Mouse (Mus musculus) MEL (cell line): ENCODE data around the gene Arhgdib.

Source experiments
- BHLHE40 ChIP-seq: IDR thresholded peaks from 2 replicates; pipeline ENCODE4 v1.6.1; 2012; ENCODE audit warnings: low read depth, mild to moderate bottlenecking, inconsistent platforms, low read length, improper control_type of control experiment, borderline replicate concordance
- CTCF ChIP-seq, 3 experiments: IDR thresholded peaks in 2 of 3; conservative IDR thresholded peaks in 1 of 3; 2 replicates each; pipeline ENCODE4 v1.5.1; 2011 to 2012; ENCODE audit warnings: low read length in 3 of 3, low read depth in 2 of 3, mild to moderate bottlenecking in 2 of 3, improper control_type of control experiment in 1 of 3, inconsistent platforms in 1 of 3, mixed read lengths in 1 of 3, moderate library complexity in 1 of 3; ENCODE audit not compliant: control insufficient read depth in 1 of 3, insufficient read depth in 1 of 3, poor library complexity in 1 of 3, severe bottlenecking in 1 of 3
- EP300 ChIP-seq, 2 experiments: IDR thresholded peaks; 2 replicates each; pipeline ENCODE4 v1.6.1; 2011; ENCODE audit warnings: improper control_type of control experiment in 2 of 2, low read length in 2 of 2, low read depth in 1 of 2, mild to moderate bottlenecking in 1 of 2
- ETS1 ChIP-seq: IDR thresholded peaks from 2 replicates; pipeline ENCODE4 v1.6.1; 2012; ENCODE audit warnings: low read depth, mild to moderate bottlenecking, inconsistent platforms, low read length, improper control_type of control experiment, moderate library complexity
- GATA1 ChIP-seq: IDR thresholded peaks from 2 replicates; pipeline ENCODE4 v1.6.1; 2011; ENCODE audit warnings: low read depth, low read length, improper control_type of control experiment
- KAT2A ChIP-seq: conservative IDR thresholded peaks from 2 replicates; pipeline ENCODE4 v1.6.1; 2012; ENCODE audit warnings: low read depth, low read length, improper control_type of control experiment, inconsistent platforms
- MYC ChIP-seq: IDR thresholded peaks from 2 replicates; pipeline ENCODE4 v1.6.1; 2011; ENCODE audit warnings: low read depth, mild to moderate bottlenecking, low read length, improper control_type of control experiment, moderate library complexity
- NELFE ChIP-seq: IDR thresholded peaks from 2 replicates; pipeline ENCODE4 v1.6.1; 2011; ENCODE audit warnings: low read depth, low read length, improper control_type of control experiment
- NRF1 ChIP-seq: IDR thresholded peaks from 2 replicates; pipeline ENCODE4 v1.6.1; 2014; ENCODE audit warnings: low read depth, mild to moderate bottlenecking, inconsistent platforms, low read length, improper control_type of control experiment, moderate library complexity; ENCODE audit not compliant: poor library complexity, insufficient read depth, severe bottlenecking
- POLR2A ChIP-seq, 2 experiments: IDR thresholded peaks; 2 replicates each; pipeline ENCODE4 v1.6.1; 2011 to 2012; ENCODE audit warnings: low read length in 2 of 2, mild to moderate bottlenecking in 2 of 2, control low read depth in 1 of 2, improper control_type of control experiment in 1 of 2, low read depth in 1 of 2, moderate library complexity in 1 of 2; ENCODE audit not compliant: control insufficient read depth in 1 of 2, insufficient read depth in 1 of 2, poor library complexity in 1 of 2
- POLR2AphosphoS2 ChIP-seq: IDR thresholded peaks from 2 replicates; pipeline ENCODE4 v1.6.1; 2011; ENCODE audit warnings: low read length, improper control_type of control experiment
- TAL1 ChIP-seq: IDR thresholded peaks from 2 replicates; pipeline ENCODE4 v1.6.1; 2012; ENCODE audit warnings: mild to moderate bottlenecking, inconsistent platforms, low read length, moderate library complexity, mixed read lengths
- USF1 ChIP-seq: IDR thresholded peaks from 2 replicates; pipeline ENCODE4 v1.6.1; 2014; ENCODE audit warnings: low read depth, mild to moderate bottlenecking, inconsistent platforms, low read length, improper control_type of control experiment, moderate library complexity

DNA sequence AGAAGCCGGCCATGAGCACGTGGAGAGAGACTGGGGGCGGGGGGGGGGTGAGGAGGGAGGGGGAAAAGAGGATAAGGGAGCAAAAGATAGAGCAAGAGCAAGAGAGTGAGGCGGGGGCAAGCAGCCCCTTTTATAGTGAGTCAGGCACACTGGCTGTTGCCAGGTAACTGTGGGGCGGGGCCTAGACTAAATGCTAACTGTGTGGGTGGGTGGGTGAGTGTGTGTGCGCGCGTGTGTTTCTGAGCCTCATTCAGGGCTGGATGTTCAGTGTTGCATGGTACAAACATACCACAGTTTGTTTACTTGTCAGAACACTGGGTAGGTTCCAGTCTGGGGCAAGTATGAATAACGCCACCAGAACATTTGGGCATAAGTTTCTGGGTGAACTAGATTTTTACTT is 5.2 kb upstream of the Arhgdib start:
- TF ChIP-seq POLR2AphosphoS2 (no peak), KAT2A (no peak), ETS1 (no peak), CTCF (IDR thresholded peaks at IDR 0.05 in 2 of 3, conservative IDR thresholded peaks at IDR 0.05 in 1 of 3; ENCODE audit: control insufficient read depth in 1 of 3, insufficient read depth in 1 of 3, low read depth in 2 of 3, low read length in 3 of 3, poor library complexity in 1 of 3, severe bottlenecking in 1 of 3) (no peak), GATA1 (no peak), BHLHE40 (no peak), USF1 (no peak), EP300 (IDR thresholded peaks at IDR 0.05; ENCODE audit: low read depth in 1 of 2, low read length in 2 of 2) (no peak), NELFE (no peak), NRF1 (no peak), TAL1 (no peak), POLR2A (IDR thresholded peaks at IDR 0.05; ENCODE audit: control insufficient read depth in 1 of 2, insufficient read depth in 1 of 2, low read depth in 1 of 2, low read length in 2 of 2, poor library complexity in 1 of 2) (no peak), MYC (no peak)
